Mouse (Mus musculus) cortical plate, adult 2 months (tissue): ENCODE results near the gene 4930583I09Rik. TPM values are rescaled to one million over a fixed set of nuclear protein-coding genes. Genes with fewer than 3 reads are reported as not detected.

Experiments used
- H3K27ac ChIP-seq: fragments of 200-500 bp; 2 replicates; pipeline ENCODE4 v1.5.1; 2012; ENCODE audit warnings: low read length, control low read depth, inconsistent platforms; ENCODE audit not compliant: insufficient read depth
- H3K4me1 ChIP-seq: fragments of 200-500 bp; 2 replicates; pipeline ENCODE4 v1.6.1; 2011; ENCODE audit warnings: low read length; ENCODE audit not compliant: control insufficient read depth, insufficient read depth
- H3K4me3 ChIP-seq: fragments of 200-500 bp; 2 replicates; pipeline ENCODE4 v1.5.1; 2011; ENCODE audit warnings: mild to moderate bottlenecking, low read length, control low read depth; ENCODE audit not compliant: insufficient read depth
- CTCF ChIP-seq: fragments of 200-500 bp; IDR thresholded peaks from 2 replicates; pipeline ENCODE4 v1.5.1; 2011; ENCODE audit warnings: mild to moderate bottlenecking, control low read depth, low read length; ENCODE audit not compliant: insufficient read depth; ENCODE audit errors: extremely low read depth
- POLR2A ChIP-seq: fragments of 200-500 bp; IDR thresholded peaks from 2 replicates; pipeline ENCODE4 v1.6.1; 2011; ENCODE audit warnings: mild to moderate bottlenecking, low read length, control low read depth; ENCODE audit not compliant: insufficient read depth; ENCODE audit errors: extremely low read depth
- polyA plus RNA-seq: library from polyadenylated mRNA; depleted of rRNA; stranded (reverse); fragments of >200 nt; gene quantifications from 2 replicates; pipeline ENCODE4 v1.2.3, GENCODE M21; 2012; rRNA removed

4930583I09Rik gene
- polyA plus RNA-seq, 1 experiment: not detected

GRCm38 (mm10) chr17:64802956-64803275, 33.0 kb downstream of the 4930583I09Rik start:
- H3K4me3 ChIP-seq: no peak overlapping the region
- no peaks in the 10 kb centered on the region for H3K4me1 ChIP-seq
- TF ChIP-seq CTCF: no peak
- TF ChIP-seq POLR2A: no peak
- H3K27ac ChIP-seq: no peak overlapping the region

- H3K27ac ChIP-seq: no peak overlapping the region
- H3K4me1 ChIP-seq: no peaks in the 10 kb centered on the region
- TF ChIP-seq CTCF (no peak), POLR2A (no peak)
Measured at GRCm38 (mm10) chr17:64802168-64802955, 33.5 kb downstream of the 4930583I09Rik start.

GRCm38 (mm10) chr17:64792623-64793022, 43.2 kb downstream of the 4930583I09Rik start:
- H3K27ac ChIP-seq: no peak overlapping the region
- TF ChIP-seq CTCF (no peak), POLR2A (no peak)
- no peak overlapping the region for H3K4me3 ChIP-seq
- H3K4me1 ChIP-seq: no peaks in the 10 kb centered on the region

More at GRCm38 (mm10) chr17:64802168-64802955, 33.5 kb downstream of the 4930583I09Rik start:
- H3K4me3 ChIP-seq: no peak overlapping the region

GRCm38 (mm10) chr17:64792076-64792475, 43.8 kb downstream of the 4930583I09Rik start:
- Histone ChIP-seq H3K4me3 (no peak overlapping the region), H3K4me1 (no peaks in the 10 kb centered on the region), H3K27ac (no peak overlapping the region)
- TF ChIP-seq POLR2A (no peak), CTCF (no peak)

- Histone ChIP-seq H3K4me1 (no peaks in the 10 kb centered on the region), H3K4me3 (no peak overlapping the region)
- no peak for TF ChIP-seq CTCF
- no peak for TF ChIP-seq POLR2A
Measured at GRCm38 (mm10) chr17:64789175-64789574, 46.7 kb downstream of the 4930583I09Rik start.

GRCm38 (mm10) chr17:64788301-64788700, 47.6 kb downstream of the 4930583I09Rik start:
- no peaks in the 10 kb centered on the region for H3K4me1 ChIP-seq
- H3K4me3 ChIP-seq: no peak overlapping the region
- no peak overlapping the region for H3K27ac ChIP-seq
- no peak for TF ChIP-seq POLR2A
- TF ChIP-seq CTCF: no peak

More at GRCm38 (mm10) chr17:64789175-64789574, 46.7 kb downstream of the 4930583I09Rik start:
- no peak overlapping the region for H3K27ac ChIP-seq

- no peak overlapping the region for H3K4me3 ChIP-seq
- TF ChIP-seq CTCF (no peak), POLR2A (no peak)
Measured at GRCm38 (mm10) chr17:64785961-64786360, 49.9 kb downstream of the 4930583I09Rik start.

More at GRCm38 (mm10) chr17:64785961-64786360, 49.9 kb downstream of the 4930583I09Rik start:
- no peak overlapping the region for H3K27ac ChIP-seq
- no peaks in the 10 kb centered on the region for H3K4me1 ChIP-seq

Other genes with a start within 250 kb of the 4930583I09Rik start
- gene Man2a1, start 235.3 kb downstream of the 4930583I09Rik start, polyA plus RNA-seq: 11.7 and 12.9 TPM in 2 replicates